Mouse (Mus musculus) heart, postnatal 0 days (tissue): ENCODE measurements around the gene Unc45b. TPM values are rescaled to one million over a fixed set of nuclear protein-coding genes. Genes with fewer than 3 reads are reported as not detected.
"Not testable (repeated sequence)": the region's sequence is repeated elsewhere in the genome, so short reads cannot be mapped to it uniquely, and the experiment has no call there.

Experiments
- ATAC-seq: fragments of 200-750 bp; cut with Nextera tagmentation; 2 replicates; pipeline ENCODE4 v1.8.0; 2017; ENCODE audit warnings: low read depth, moderate number of reproducible peaks, moderate library complexity; ENCODE audit not compliant: insufficient read depth
- DNase-seq: peaks from one replicate; pipeline ENCODE4 v3.0.0-alpha.2; 2016; ENCODE audit warnings: low spot score
- H3K27ac ChIP-seq: fragments of 300-500 bp; sonication (generic); 2 replicates; pipeline ENCODE4 v1.5.1; 2014; ENCODE audit warnings: low read depth, mild to moderate bottlenecking
- H3K27me3 ChIP-seq: fragments of 300-500 bp; sonication (generic); 2 replicates; pipeline ENCODE4 v1.6.1; 2014; ENCODE audit warnings: low read length, mixed read lengths; ENCODE audit not compliant: control insufficient read depth, insufficient read depth
- H3K36me3 ChIP-seq: fragments of 300-500 bp; sonication (generic); replicated peaks from 2 replicates; pipeline ENCODE4 v1.6.1; 2014; ENCODE audit warnings: low read length, mixed read lengths; ENCODE audit not compliant: control insufficient read depth, insufficient read depth
- H3K4me1 ChIP-seq: fragments of 300-500 bp; sonication (generic); 2 replicates; pipeline ENCODE4 v1.6.1; 2014; ENCODE audit warnings: antibody characterized with exemption; ENCODE audit not compliant: control insufficient read depth, insufficient read depth
- H3K4me2 ChIP-seq: fragments of 300-500 bp; sonication (generic); 2 replicates; pipeline ENCODE4 v1.6.1; 2014; ENCODE audit warnings: low read depth, mild to moderate bottlenecking, low read length, moderate library complexity
- H3K4me3 ChIP-seq: fragments of 300-500 bp; sonication (generic); 2 replicates; pipeline ENCODE4 v1.5.1; 2014; ENCODE audit warnings: low read depth, low read length
- H3K9ac ChIP-seq: fragments of 300-500 bp; sonication (generic); replicated peaks from 2 replicates; pipeline ENCODE4 v1.6.1; 2014; ENCODE audit warnings: low read depth, low read length, mixed read lengths
- H3K9me3 ChIP-seq: fragments of 300-500 bp; sonication (generic); replicated peaks from 2 replicates; pipeline ENCODE4 v1.6.1; 2016; ENCODE audit warnings: low read length; ENCODE audit not compliant: control insufficient read depth
- CTCF ChIP-seq: IDR thresholded peaks from 2 replicates; pipeline ENCODE4 v1.5.1; 2016; ENCODE audit warnings: antibody characterized with exemption, control low read depth, low read depth
- EP300 ChIP-seq: IDR thresholded peaks from 2 replicates; pipeline ENCODE4 v1.6.1; 2016; ENCODE audit warnings: antibody characterized with exemption, low read depth
- WGBS: fragments of 180-500 bp; shearing (Covaris S2); extraction: QIAGEN DNeasy Blood & Tissue Kit; methylation state at CpG from one replicate; pipeline ENCODE4 v1.1.7; 2014; 5-methylcytosine and 5-hydroxymethylcytosine counted together
- polyA plus RNA-seq: library from polyadenylated mRNA; unstranded; fragments of >200 nt; fragmentation: Nextera tagmentation; extraction: Ambion mirVana; gene quantifications from 2 replicates; pipeline ENCODE4 v1.2.1, GENCODE M21; 2015
- total RNA-seq: library from RNA; depleted of rRNA; stranded (reverse); fragments of >200 nt; gene quantifications from 2 replicates; pipeline ENCODE4 v1.2.3, GENCODE M21; 2014; ENCODE audit warnings: low replicate concordance

Unc45b gene
- total and polyA plus RNA-seq, 2 experiments from 2014 or later: 167 to 239 TPM

DNA sequence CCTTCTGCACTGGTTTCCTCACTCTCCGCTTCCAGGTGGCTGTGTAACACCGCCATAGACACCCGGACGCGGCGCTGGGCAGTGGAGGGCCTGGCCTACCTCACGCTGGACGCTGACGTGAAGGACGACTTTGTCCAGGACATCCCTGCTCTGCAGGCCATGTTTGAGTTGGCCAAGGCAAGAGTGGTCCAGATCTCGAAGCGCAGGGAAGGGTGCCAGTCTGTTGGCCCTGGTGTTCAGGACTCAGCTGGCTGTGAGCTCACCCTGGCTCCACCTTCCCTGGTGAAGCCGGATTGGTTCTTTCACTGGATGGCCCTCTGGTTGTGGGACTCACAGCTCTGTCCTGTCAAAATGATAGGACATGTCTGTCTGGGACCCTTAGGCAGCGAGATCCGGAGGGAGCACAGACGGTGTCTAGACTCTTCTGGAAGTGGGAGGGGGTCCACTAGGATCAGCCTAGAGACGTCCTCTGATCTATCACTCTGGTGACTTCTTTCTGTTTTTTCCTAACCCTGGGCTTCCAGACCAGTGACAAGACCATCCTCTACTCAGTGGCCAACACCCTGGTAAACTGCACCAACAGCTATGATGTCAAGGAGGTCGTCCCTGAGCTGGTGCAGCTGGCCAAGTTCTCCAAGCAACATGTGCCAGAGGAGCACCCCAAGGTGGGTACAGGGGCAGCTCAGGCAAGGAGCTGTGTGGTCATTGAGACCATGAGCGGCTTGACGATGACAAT lies 18.7 kb downstream of the Unc45b start:
- ATAC-seq: 0 out of 2 replicates have a peak, but pooled peaks have one; percentile 24
- no peak overlapping the region for H3K4me2 ChIP-seq
- peaks cover 58% of the 10 kb centered on the region for H3K36me3 ChIP-seq

DNA sequence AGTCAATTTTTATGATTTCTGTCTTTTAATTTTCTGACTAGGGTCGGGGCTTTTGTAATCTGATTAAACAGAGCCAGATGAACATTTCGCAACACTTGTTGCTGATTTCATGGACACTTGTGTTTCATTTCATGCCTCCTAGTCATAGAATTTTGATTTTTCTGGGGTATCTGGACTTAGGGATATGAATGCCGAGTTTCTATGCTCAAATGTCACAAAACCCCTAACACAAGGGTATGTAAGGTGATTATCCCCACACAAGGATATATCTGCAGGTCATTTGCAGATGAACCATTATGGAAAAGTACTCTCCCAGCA lies 19.2 kb downstream of the Unc45b start:
- DNase-seq (no peak), ATAC-seq (no peak)
- Histone ChIP-seq H3K4me2 (no peak overlapping the region), H3K27ac (no peak overlapping the region), H3K9me3 (peaks cover 16% of the 10 kb centered on the region), H3K4me1 (0 out of 2 replicates have a peak, but pooled peaks cover 7% of the 10 kb centered on the region), H3K36me3 (peaks cover 61% of the 10 kb centered on the region), H3K4me3 (no peak overlapping the region), H3K27me3 (no peaks in the 10 kb centered on the region), H3K9ac (no peak overlapping the region)
- no peak for TF ChIP-seq EP300
- TF ChIP-seq CTCF: no peak
- 79% methylated on average over 3 of the region's 3 CpGs for WGBS

More for the DNA sequence above, 18.7 kb downstream of the Unc45b start:
- 68% methylated on average over 20 of the region's 20 CpGs for WGBS
- peaks cover 16% of the 10 kb centered on the region for H3K9me3 ChIP-seq
- H3K4me1 ChIP-seq: 0 out of 2 replicates have a peak, but pooled peaks cover 7% of the 10 kb centered on the region
- H3K27me3 ChIP-seq: no peaks in the 10 kb centered on the region
- no peak overlapping the region for H3K27ac ChIP-seq
- DNase-seq: no peak
- no peak overlapping the region for H3K9ac ChIP-seq
- no peak overlapping the region for H3K4me3 ChIP-seq
- TF ChIP-seq CTCF (no peak), EP300 (no peak)

DNA sequence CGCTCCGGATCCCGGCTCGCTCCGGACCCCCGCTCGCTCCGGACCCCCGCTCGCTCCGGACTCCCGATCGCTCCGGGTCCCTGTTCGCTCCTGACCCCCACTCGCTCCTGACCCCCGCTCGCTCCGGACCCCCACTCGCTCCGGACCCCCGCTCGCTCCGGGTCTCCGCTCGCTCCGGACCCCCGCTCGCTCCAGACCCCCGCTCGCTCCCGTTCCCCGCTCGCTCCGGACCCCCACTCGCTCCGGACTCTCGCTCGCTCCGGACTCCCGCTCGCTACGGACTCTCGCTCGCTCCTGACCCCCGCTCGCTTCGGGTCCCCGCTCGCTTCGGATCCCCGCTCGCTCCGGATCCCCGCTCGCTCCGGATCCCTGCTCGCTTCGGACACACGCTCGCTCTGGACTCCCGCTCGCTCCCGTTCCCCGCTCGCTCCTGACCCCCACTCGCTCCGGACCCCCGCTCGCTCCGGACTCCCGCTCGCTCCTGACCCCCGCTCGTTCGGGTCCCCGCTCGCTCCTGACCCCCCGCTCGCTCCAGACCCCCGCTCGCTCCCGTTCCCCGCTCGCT lies 20.1 kb downstream of the Unc45b start:
- not testable (repeated sequence) for H3K27me3 ChIP-seq, DNase-seq, H3K4me1 ChIP-seq, ATAC-seq
- Histone ChIP-seq H3K4me2 (peak overlapping the region; percentile 64), H3K27ac (peak overlapping the region; percentile 78), H3K9me3 (peaks cover 16% of the 10 kb centered on the region), H3K36me3 (peaks cover 62% of the 10 kb centered on the region), H3K9ac (peak overlapping the region; percentile 72), H3K4me3 (peak overlapping the region; percentile 60)
- WGBS: 35% methylated on average over 80 of the region's 85 CpGs

DNA sequence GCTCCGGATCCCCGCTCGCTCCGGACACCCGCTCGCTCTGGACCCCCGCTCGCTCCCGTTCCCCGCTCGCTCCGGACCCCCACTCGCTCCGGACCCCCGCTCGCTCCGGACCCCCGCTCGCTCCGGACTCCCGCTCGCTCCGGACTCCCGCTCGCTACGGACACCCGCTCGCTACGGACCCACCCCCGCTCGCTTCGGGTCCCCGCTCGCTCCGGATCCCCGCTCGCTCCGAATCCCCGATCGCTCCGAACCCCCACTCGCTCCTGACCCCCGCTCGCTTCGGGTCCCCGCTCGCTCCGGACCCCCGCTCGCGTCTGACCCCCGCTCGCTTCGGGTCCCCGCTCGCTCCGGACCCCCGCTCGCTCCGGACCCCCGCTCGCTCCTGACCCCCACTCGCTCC lies 20.8 kb downstream of the Unc45b start:
- WGBS: 24% methylated on average over 53 of the region's 63 CpGs
- not testable (repeated sequence) for H3K4me1 ChIP-seq, DNase-seq, H3K27me3 ChIP-seq, ATAC-seq
- H3K4me2 ChIP-seq: peak overlapping the region; percentile 64
- peaks cover 16% of the 10 kb centered on the region for H3K9me3 ChIP-seq
- H3K9ac ChIP-seq: peak overlapping the region; percentile 72
- H3K27ac ChIP-seq: peak overlapping the region; percentile 78
- H3K4me3 ChIP-seq: peak overlapping the region; percentile 60
- H3K36me3 ChIP-seq: peaks cover 64% of the 10 kb centered on the region

DNA sequence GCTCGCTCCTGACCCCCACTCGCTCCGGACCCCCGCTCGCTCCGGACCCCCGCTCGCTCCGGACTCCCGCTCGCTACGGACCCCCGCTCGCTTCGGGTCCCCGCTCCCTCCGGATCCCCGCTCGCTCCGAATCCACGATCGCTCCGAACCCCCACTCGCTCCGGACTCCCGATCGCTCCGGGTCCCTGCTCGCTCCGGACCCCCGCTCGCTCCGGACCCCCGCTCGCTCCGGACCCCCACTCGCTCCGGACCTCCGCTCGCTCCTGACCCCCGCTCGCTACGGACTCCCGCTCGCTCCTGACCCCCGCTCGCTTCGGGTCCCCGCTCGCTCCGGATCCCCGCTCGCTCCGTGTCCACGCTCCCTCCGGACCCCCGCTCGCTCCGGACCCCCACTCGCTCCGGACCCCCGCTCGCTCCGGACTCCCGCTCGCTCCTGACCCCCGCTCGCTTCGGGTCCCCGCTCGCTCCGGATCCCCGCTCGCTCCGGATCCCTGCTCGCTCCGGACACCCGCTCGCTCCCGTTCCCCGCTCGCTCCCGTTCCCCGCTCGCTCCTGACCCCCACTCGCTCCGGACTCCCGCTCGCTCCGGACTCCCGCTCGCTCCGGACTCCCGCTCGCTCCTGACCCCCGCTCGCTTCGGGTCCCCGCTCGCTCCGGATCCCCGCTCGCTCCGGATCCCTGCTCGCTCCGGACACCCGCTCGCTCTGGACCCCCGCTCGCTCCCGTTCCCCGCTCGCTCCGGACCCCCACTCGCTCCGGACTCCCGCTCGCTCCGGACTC lies 21.5 kb downstream of the Unc45b start:
- peaks cover 16% of the 10 kb centered on the region for H3K9me3 ChIP-seq
- H3K4me2 ChIP-seq: peak overlapping the region; percentile 64
- H3K36me3 ChIP-seq: peaks cover 64% of the 10 kb centered on the region
- not testable (repeated sequence) for ATAC-seq, H3K4me1 ChIP-seq, DNase-seq, H3K27me3 ChIP-seq
- peak overlapping the region; percentile 81 for H3K27ac ChIP-seq
- peak overlapping the region; percentile 60 for H3K4me3 ChIP-seq
- 17% methylated on average over 111 of the region's 119 CpGs for WGBS
- peak overlapping the region; percentile 72 for H3K9ac ChIP-seq
